In the genomic region with DNA sequence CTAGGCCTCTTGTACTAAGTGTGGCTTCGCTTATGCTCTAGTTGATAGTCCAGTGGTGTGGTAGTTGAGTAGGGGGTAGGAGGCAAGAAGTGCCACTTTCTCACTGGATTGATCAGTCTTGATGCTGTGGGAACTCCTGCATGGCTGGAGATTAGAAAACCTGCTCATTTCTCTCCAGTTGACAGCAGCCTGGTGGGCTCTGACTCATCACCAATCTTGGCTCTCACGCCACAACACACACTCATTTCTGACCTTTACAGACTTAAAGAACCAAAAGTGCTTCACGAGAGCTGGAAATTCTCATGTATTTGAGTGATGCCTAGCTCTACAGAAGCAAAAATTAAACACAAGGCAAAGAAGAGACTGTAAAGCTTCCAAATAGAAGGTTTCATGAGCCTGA, we compare ENCODE assay signal across 28 mouse cellular contexts. TPM values are rescaled to one million over a fixed set of nuclear protein-coding genes. Genes with fewer than 3 reads are reported as not detected.
A peak's percentile ranks its signal among the peaks of the same experiment; 100 is the strongest.
DNase-seq lines count a peak whose midpoint lies in the region; ATAC-seq and TF ChIP-seq lines count a peak whose summit lies in the region.
"Had no signal": no experiment of that assay in that cellular context is flagged by ENCODE, and none has a peak within 500 bp of the region (broad histone marks: within the 10 kb centered on the region; RNA-seq: fewer than 3 reads in every experiment).

No protein-coding gene starts in this region.

- no peak overlapping the region for H3K4me2 ChIP-seq in liver, postnatal 0 days (ENCODE audit: low read depth, low read length)
- H3K4me2 ChIP-seq: embryonic facial prominence, embryonic 15.5 days; forebrain, embryonic 15.5 days; heart, embryonic 12.5 days; hindbrain, embryonic 15.5 days had no signal

- no peaks in the 10 kb centered on the region for H3K36me3 ChIP-seq in liver, postnatal 0 days (replicated peaks; ENCODE audit: insufficient read depth, low read length)
- H3K36me3 ChIP-seq: embryonic facial prominence, embryonic 15.5 days; forebrain, embryonic 15.5 days; G1E; heart, embryonic 12.5 days; hindbrain, embryonic 15.5 days had no signal

- H3K27me3 ChIP-seq in liver, postnatal 0 days (ENCODE audit: insufficient read depth, low read length): no peaks in the 10 kb centered on the region
- H3K27me3 ChIP-seq: embryonic facial prominence, embryonic 15.5 days; forebrain, embryonic 15.5 days; heart, embryonic 12.5 days; hindbrain, embryonic 15.5 days had no signal

- peak; percentile 3 for DNase-seq in Muller cell, postnatal 12 days (ENCODE audit: inconsistent ontology term)
- DNase-seq in adrenal gland, adult 8-10 months: peak; percentile 8
- DNase-seq in adrenal gland, postnatal 36 days: peak; percentile 40 to 44
- no peak for DNase-seq in liver, postnatal 0 days
- no peak for DNase-seq in heart, adult 18-20 months
- no peak for DNase-seq in frontal cortex, postnatal 14 days (ENCODE audit: low spot score in 2 of 2)
- DNase-seq: B cell, adult 2 months; cerebellum, adult 8-10 months; cerebellum, postnatal 14 days; embryo, embryonic 11 days; gastrocnemius, postnatal 10 days; kidney, adult 8-10 months had no signal

- H3K27ac ChIP-seq in liver, postnatal 0 days (ENCODE audit: low read depth): no peak overlapping the region
- H3K27ac ChIP-seq: embryonic facial prominence, embryonic 15.5 days; forebrain, embryonic 15.5 days; hindbrain, embryonic 15.5 days had no signal

- H3K9ac ChIP-seq in liver, postnatal 0 days (replicated peaks): no peak overlapping the region
- H3K9ac ChIP-seq: embryonic facial prominence, embryonic 15.5 days; forebrain, embryonic 15.5 days; heart, embryonic 12.5 days; hindbrain, embryonic 15.5 days had no signal

- no peaks in the 10 kb centered on the region for H3K9me3 ChIP-seq in liver, postnatal 0 days (ENCODE audit: low read length)
- H3K9me3 ChIP-seq: embryonic facial prominence, embryonic 15.5 days; forebrain, embryonic 15.5 days; G1E; hindbrain, embryonic 15.5 days had no signal

- 68% methylated on average over 3 of the region's 3 CpGs for WGBS in liver, postnatal 0 days (ENCODE audit: insufficient replicate concordance)

- H3K4me1 ChIP-seq in liver, postnatal 0 days (ENCODE audit: insufficient read depth): no peaks in the 10 kb centered on the region
- H3K4me1 ChIP-seq: embryonic facial prominence, embryonic 15.5 days; forebrain, embryonic 15.5 days; heart, embryonic 12.5 days; hindbrain, embryonic 15.5 days had no signal

- TF ChIP-seq CTCF in liver, postnatal 0 days (IDR thresholded peaks at IDR 0.05; ENCODE audit: low read depth): no peak

- H3K4me3 ChIP-seq in liver, postnatal 0 days (ENCODE audit: low read depth, low read length): no peak overlapping the region
- H3K4me3 ChIP-seq: embryonic facial prominence, embryonic 15.5 days; erythroblast, embryonic 14.5 days; forebrain, embryonic 15.5 days; heart, embryonic 12.5 days; hindbrain, embryonic 15.5 days had no signal

- ATAC-seq in liver, postnatal 0 days: no peak
- ATAC-seq: activated CD4-positive, CD25-positive, alpha-beta regulatory T cell, adult 4 months; CD4-positive, CD25-positive, alpha-beta regulatory T cell, adult 4 months; forebrain, embryonic 15.5 days; inflammation-experienced regulatory T-cells, adult 6 months; intestine, postnatal 0 days; Patski had no signal

- no peak for TF ChIP-seq EP300 in liver, postnatal 0 days (IDR thresholded peaks at IDR 0.05; ENCODE audit: low read depth)

RNA-seq across cellular contexts. Expression of gene Vgll1, which starts 19.1 kb away (rescaled TPM):
- total RNA-seq in adrenal gland, adult 8-10 months (2022): not detected
- total RNA-seq in adrenal gland, postnatal 36 days (2021): not detected
- not detected in 2 replicates for polyA plus RNA-seq in liver, postnatal 0 days (2015; fragmentation: Nextera tagmentation; extraction: Ambion mirVana)
- total RNA-seq in heart, adult 18-20 months (2021): not detected
- total RNA-seq: common myeloid progenitor, adult 5-6 weeks; gastrocnemius, postnatal 10 days; heart, adult 8-10 months; heart, postnatal 25 days had no signal
- polyA plus RNA-seq: activated CD4-positive, CD25-positive, alpha-beta regulatory T cell, adult 4 months; CD4-positive, CD25-positive, alpha-beta regulatory T cell, adult 4 months; erythroblast, embryonic 14.5 days; forebrain, embryonic 11.5 days; forebrain, embryonic 15.5 days; G1E; gonadal fat pad, adult 2 months; hindbrain, embryonic 15.5 days; intestine, postnatal 0 days; Patski had no signal

RNA-seq across cellular contexts. Expression of gene Htatsf1, which starts 53.6 kb away (rescaled TPM):
- total RNA-seq in adrenal gland, adult 8-10 months (2022): 10 to 100 TPM; 37.9 to 52.9 (median 47.0) TPM
- 10 to 100 TPM; 43.2 to 48.8 TPM for total RNA-seq in adrenal gland, postnatal 36 days (2021)
- 20.3 and 22.1 TPM in 2 replicates for polyA plus RNA-seq in liver, postnatal 0 days (2015; fragmentation: Nextera tagmentation; extraction: Ambion mirVana)
- 10 to 100 TPM; 53.3 to 55.0 TPM for total RNA-seq in heart, adult 18-20 months (2021)

Comparison
In these comparisons a context has a peak if more than half of its experiments do, and no peak if none do; other contexts are left out.
1. DNase-seq: peak in Muller cell, postnatal 12 days (single experiment), adrenal gland, adult 8-10 months (single experiment) and adrenal gland, postnatal 36 days (2 of 2); none in liver, postnatal 0 days (single experiment), heart, adult 18-20 months (0 of 2) and frontal cortex, postnatal 14 days (0 of 2).